Mouse (Mus musculus): Measurements from ENCODE around the gene Il17f. TPM values are rescaled to one million over a fixed set of nuclear protein-coding genes. Genes with fewer than 3 reads are reported as not detected.
"Not testable (repeated sequence)": the region's sequence is repeated elsewhere in the genome, so short reads cannot be mapped to it uniquely, and the experiment has no call there.

The Il17f gene
- polyA plus RNA-seq, 1 experiment, result not detected

GRCm38 (mm10) chr1:20791414-20791813 is 997 bp upstream of the Il17f start:
- no peak overlapping the region for H3ac ChIP-seq (ENCODE audit: control insufficient read depth, insufficient read length)
- H3K4me2 ChIP-seq (ENCODE audit: low read depth), result no peak overlapping the region
- no peaks in the 10 kb centered on the region for H3K27me3 ChIP-seq (ENCODE audit: control insufficient read depth, insufficient read depth, insufficient read length)
- no peak for TF ChIP-seq TCF12 (IDR thresholded peaks at IDR 0.05; ENCODE audit: insufficient read depth, poor library complexity, severe bottlenecking)
- no peak for TF ChIP-seq E2F4 (IDR thresholded peaks at IDR 0.05; ENCODE audit: insufficient read depth)
- no peak for TF ChIP-seq MYOD1 (IDR thresholded peaks at IDR 0.05; ENCODE audit: control insufficient read depth in 1 of 3, insufficient read length in 2 of 3, low read depth in 2 of 3)
- no peak for TF ChIP-seq MAX (IDR thresholded peaks at IDR 0.05; ENCODE audit: low read depth)
- TF ChIP-seq USF1 (IDR thresholded peaks at IDR 0.05; ENCODE audit: low read depth), result no peak
- TF ChIP-seq POLR2A (IDR thresholded peaks at IDR 0.05; ENCODE audit: insufficient read length, low read depth), result no peak
- TF ChIP-seq CEBPB (IDR thresholded peaks at IDR 0.05; ENCODE audit: insufficient read depth, poor library complexity, severe bottlenecking), result no peak
- TF ChIP-seq POLR2AphosphoS2 (IDR thresholded peaks at IDR 0.05; ENCODE audit: insufficient read length, low read depth), result no peak
- no peak for TF ChIP-seq REST (IDR thresholded peaks at IDR 0.05; ENCODE audit: insufficient read depth, insufficient read length)
- TF ChIP-seq TCF3 (IDR thresholded peaks at IDR 0.05; ENCODE audit: insufficient read length, low read depth), result no peak
- TF ChIP-seq SRF (IDR thresholded peaks at IDR 0.05; ENCODE audit: control insufficient read depth, insufficient read length, low read depth), result no peak
- no peak for TF ChIP-seq MYOG (IDR thresholded peaks at IDR 0.05; ENCODE audit: control insufficient read depth in 1 of 3, insufficient read depth in 1 of 3, insufficient read length in 2 of 3, low read depth in 2 of 3)
- no peak overlapping the region for H3K4me3 ChIP-seq
- no peaks in the 10 kb centered on the region for H3K36me3 ChIP-seq (ENCODE audit: control insufficient read depth, insufficient read depth)
- no peaks in the 10 kb centered on the region for H3K79me2 ChIP-seq (ENCODE audit: control insufficient read depth, insufficient read depth)

- Histone ChIP-seq H3K36me3 (ENCODE audit: control insufficient read depth, insufficient read depth) (no peaks in the 10 kb centered on the region), H3K4me2 (ENCODE audit: low read depth) (no peak overlapping the region), H3K79me2 (ENCODE audit: control insufficient read depth, insufficient read depth) (no peaks in the 10 kb centered on the region), H3K4me3 (no peak overlapping the region), H3K27me3 (ENCODE audit: control insufficient read depth, insufficient read depth, insufficient read length) (no peaks in the 10 kb centered on the region), H3ac (ENCODE audit: control insufficient read depth, insufficient read length) (no peak overlapping the region)
- TF ChIP-seq POLR2A (IDR thresholded peaks at IDR 0.05; ENCODE audit: insufficient read length, low read depth), result no peak
These were observed 2.0 kb downstream of the Il17f start for GRCm38 (mm10) chr1:20788419-20788818.

- Histone ChIP-seq H3ac (ENCODE audit: control insufficient read depth, insufficient read length) (no peak overlapping the region), H3K36me3 (ENCODE audit: control insufficient read depth, insufficient read depth) (no peaks in the 10 kb centered on the region), H3K27me3 (ENCODE audit: control insufficient read depth, insufficient read depth, insufficient read length) (no peaks in the 10 kb centered on the region), H3K4me3 (no peak overlapping the region), H3K4me2 (ENCODE audit: low read depth) (no peak overlapping the region), H3K79me2 (ENCODE audit: control insufficient read depth, insufficient read depth) (no peaks in the 10 kb centered on the region)
- TF ChIP-seq E2F4 (IDR thresholded peaks at IDR 0.05; ENCODE audit: insufficient read depth) (no peak), POLR2AphosphoS2 (IDR thresholded peaks at IDR 0.05; ENCODE audit: insufficient read length, low read depth) (no peak), MYOD1 (IDR thresholded peaks at IDR 0.05; ENCODE audit: control insufficient read depth in 1 of 3, insufficient read length in 2 of 3, low read depth in 2 of 3) (no peak), REST (IDR thresholded peaks at IDR 0.05; ENCODE audit: insufficient read depth, insufficient read length) (no peak), SRF (IDR thresholded peaks at IDR 0.05; ENCODE audit: control insufficient read depth, insufficient read length, low read depth) (no peak), POLR2A (IDR thresholded peaks at IDR 0.05; ENCODE audit: insufficient read length, low read depth) (no peak), USF1 (IDR thresholded peaks at IDR 0.05; ENCODE audit: low read depth) (no peak), MAX (IDR thresholded peaks at IDR 0.05; ENCODE audit: low read depth) (no peak), TCF3 (IDR thresholded peaks at IDR 0.05; ENCODE audit: insufficient read length, low read depth) (no peak), TCF12 (IDR thresholded peaks at IDR 0.05; ENCODE audit: insufficient read depth, poor library complexity, severe bottlenecking) (no peak), MYOG (IDR thresholded peaks at IDR 0.05; ENCODE audit: control insufficient read depth in 1 of 3, insufficient read depth in 1 of 3, insufficient read length in 2 of 3, low read depth in 2 of 3) (no peak), CEBPB (IDR thresholded peaks at IDR 0.05; ENCODE audit: insufficient read depth, poor library complexity, severe bottlenecking) (no peak)
These were observed 3.4 kb downstream of the Il17f start for GRCm38 (mm10) chr1:20787046-20787445.

- H3K27me3 ChIP-seq (ENCODE audit: control insufficient read depth, insufficient read depth, insufficient read length), result no peaks in the 10 kb centered on the region
- no peaks in the 10 kb centered on the region for H3K36me3 ChIP-seq (ENCODE audit: control insufficient read depth, insufficient read depth)
- TF ChIP-seq TCF3 (IDR thresholded peaks at IDR 0.05; ENCODE audit: insufficient read length, low read depth) (no peak), MAX (IDR thresholded peaks at IDR 0.05; ENCODE audit: low read depth) (no peak)
- H3K4me3 ChIP-seq, result no peak overlapping the region
- H3ac ChIP-seq (ENCODE audit: control insufficient read depth, insufficient read length), result no peak overlapping the region
- H3K79me2 ChIP-seq (ENCODE audit: control insufficient read depth, insufficient read depth), result no peaks in the 10 kb centered on the region
- no peak overlapping the region for H3K4me2 ChIP-seq (ENCODE audit: low read depth)
These were observed 12.1 kb downstream of the Il17f start for GRCm38 (mm10) chr1:20778366-20778765.

- not testable (repeated sequence) for H3K4me3 ChIP-seq; H3K79me2 ChIP-seq (ENCODE audit: control insufficient read depth, insufficient read depth); H3K36me3 ChIP-seq (ENCODE audit: control insufficient read depth, insufficient read depth); H3K4me2 ChIP-seq (ENCODE audit: low read depth); H3ac ChIP-seq (ENCODE audit: control insufficient read depth, insufficient read length); H3K27me3 ChIP-seq (ENCODE audit: control insufficient read depth, insufficient read depth, insufficient read length)
These were observed 16.2 kb downstream of the Il17f start for GRCm38 (mm10) chr1:20774026-20774730.

GRCm38 (mm10) chr1:20766526-20766925 is 23.9 kb downstream of the Il17f start:
- no peak for TF ChIP-seq E2F4 (IDR thresholded peaks at IDR 0.05; ENCODE audit: insufficient read depth)
- no peak overlapping the region for H3K4me2 ChIP-seq (ENCODE audit: low read depth)
- no peaks in the 10 kb centered on the region for H3K36me3 ChIP-seq (ENCODE audit: control insufficient read depth, insufficient read depth)
- H3ac ChIP-seq (ENCODE audit: control insufficient read depth, insufficient read length), result no peak overlapping the region
- no peaks in the 10 kb centered on the region for H3K27me3 ChIP-seq (ENCODE audit: control insufficient read depth, insufficient read depth, insufficient read length)
- no peak overlapping the region for H3K4me3 ChIP-seq
- H3K79me2 ChIP-seq (ENCODE audit: control insufficient read depth, insufficient read depth), result no peaks in the 10 kb centered on the region

Data from myocyte (in vitro differentiated cells).